Mouse (Mus musculus): ENCODE measurements at regions not wholly inside any gene's neighbourhood (a gene's known extent, or its start where the extent isn't known, plus 50 kb on each side); places are given as distances from the start of the nearest gene placed in this dataset.

DNA sequence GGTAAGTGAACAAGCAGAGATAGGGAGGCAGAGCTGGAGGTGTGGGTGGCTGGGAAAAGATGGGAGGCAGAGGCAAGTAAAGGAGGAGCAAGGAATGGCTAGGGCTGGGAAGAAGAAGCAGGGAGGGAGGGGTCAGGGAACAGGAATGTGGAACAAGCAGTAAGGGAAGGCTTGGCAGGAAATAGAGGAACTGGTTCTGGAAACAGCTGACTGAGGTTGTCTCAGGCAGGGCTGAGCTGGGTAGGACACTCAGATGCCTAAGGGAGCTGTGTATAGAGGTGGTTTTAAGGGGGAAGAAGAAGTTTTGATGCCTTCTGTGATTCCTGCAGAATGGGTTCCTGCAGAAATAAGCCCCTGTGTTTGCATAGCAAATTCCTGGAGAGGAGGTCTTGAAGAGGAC, 92.7 kb downstream of the Nucb2 start:
- no peak for ATAC-seq (ENCODE audit: insufficient number of reproducible peaks, low FRiP score, low TSS enrichment, low read depth)
- Histone ChIP-seq H3K4me2 (replicated peaks) (no peak overlapping the region), H3K36me3 (no peaks in the 10 kb centered on the region), H3K27me3 (no peaks in the 10 kb centered on the region), H3K9me3 (replicated peaks) (no peaks in the 10 kb centered on the region), H3K4me3 (replicated peaks) (no peak overlapping the region), H3K4me1 (no peaks in the 10 kb centered on the region), H3K9ac (no peak overlapping the region), H3K27ac (replicated peaks) (no peak overlapping the region)

DNA sequence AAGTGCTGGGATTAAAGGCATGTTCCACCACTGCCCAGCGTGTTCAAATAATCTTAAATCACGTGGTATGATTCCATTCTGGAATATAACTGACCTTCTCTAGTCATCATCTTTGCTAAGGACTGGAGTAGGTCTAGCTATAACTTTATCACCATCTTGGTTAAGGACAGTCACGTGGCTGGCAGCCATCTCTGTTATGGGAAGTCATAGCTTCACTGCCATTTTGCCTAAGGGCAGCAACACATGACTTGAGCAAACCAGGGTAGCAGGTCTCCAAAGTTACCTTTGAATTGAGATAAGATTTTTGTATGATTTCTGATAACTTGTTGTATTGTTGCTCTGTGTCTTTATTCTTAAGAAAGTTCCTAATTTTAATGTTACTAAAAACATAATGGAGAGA, 96.2 kb downstream of the Nucb2 start:
- Histone ChIP-seq H3K9ac (no peak overlapping the region), H3K27ac (replicated peaks) (no peak overlapping the region), H3K9me3 (replicated peaks) (no peaks in the 10 kb centered on the region), H3K4me3 (replicated peaks) (no peak overlapping the region), H3K27me3 (no peaks in the 10 kb centered on the region), H3K4me2 (replicated peaks) (no peak overlapping the region), H3K4me1 (no peaks in the 10 kb centered on the region), H3K36me3 (no peaks in the 10 kb centered on the region)
- no peak for ATAC-seq (ENCODE audit: insufficient number of reproducible peaks, low FRiP score, low TSS enrichment, low read depth)
- 85% methylated on average over 3 of the region's 3 CpGs for WGBS

DNA sequence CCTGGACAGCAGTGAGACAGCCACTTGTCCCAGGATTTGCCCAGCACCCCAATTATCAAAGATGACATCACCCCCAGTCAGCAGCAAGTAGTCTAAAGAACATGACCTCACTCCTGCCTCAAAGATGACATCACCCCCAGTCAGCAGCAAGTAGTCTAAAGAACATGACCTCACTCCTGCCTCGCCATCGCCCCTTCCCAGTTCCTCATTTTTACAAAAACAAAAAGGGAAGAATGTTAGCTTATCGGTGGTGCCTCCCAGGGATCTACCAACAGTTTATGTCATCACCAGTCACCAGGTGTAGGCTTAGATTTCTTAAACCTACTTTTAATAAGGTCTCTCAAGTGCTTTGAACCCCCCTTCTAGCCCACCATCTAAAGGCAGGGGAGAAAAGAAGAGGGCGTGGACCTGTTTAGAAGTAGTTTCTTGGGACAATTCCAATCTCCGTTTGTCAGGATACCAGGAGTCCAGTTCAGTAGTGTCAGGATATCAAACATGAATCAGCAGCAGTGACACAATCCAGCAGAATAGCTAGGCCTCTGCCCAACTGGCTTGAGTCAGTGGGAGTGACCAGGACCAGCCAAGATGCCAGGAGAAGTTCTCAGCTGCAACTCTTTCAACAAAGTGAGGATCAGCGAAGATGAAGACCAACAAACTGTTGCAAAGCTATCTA, 99.1 kb downstream of the Nucb2 start:
- 78% methylated on average over 6 of the region's 6 CpGs for WGBS
- Histone ChIP-seq H3K27me3 (no peaks in the 10 kb centered on the region), H3K9ac (no peak overlapping the region), H3K4me2 (replicated peaks) (no peak overlapping the region), H3K9me3 (replicated peaks) (no peaks in the 10 kb centered on the region), H3K36me3 (no peaks in the 10 kb centered on the region), H3K27ac (replicated peaks) (no peak overlapping the region), H3K4me3 (replicated peaks) (no peak overlapping the region), H3K4me1 (peaks cover 6% of the 10 kb centered on the region)
- no peak for ATAC-seq (ENCODE audit: insufficient number of reproducible peaks, low FRiP score, low TSS enrichment, low read depth)

DNA sequence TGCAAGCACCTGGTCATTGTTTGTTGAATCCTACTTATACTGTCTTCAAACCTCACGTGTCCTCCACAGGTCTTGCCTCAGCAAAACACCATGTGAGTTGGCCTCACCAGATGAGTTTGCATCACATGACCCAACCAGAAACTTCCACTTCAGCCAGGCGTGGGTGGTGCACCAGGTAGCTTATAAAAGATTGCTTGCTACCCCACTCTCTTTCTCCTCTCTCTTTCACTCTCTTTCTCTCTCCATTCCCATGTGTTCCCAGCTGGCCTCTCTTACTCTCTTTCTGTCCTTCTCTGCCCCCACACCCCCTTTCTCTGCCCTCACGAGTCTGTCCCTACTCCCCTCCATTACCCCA, 99.6 kb downstream of the Nucb2 start:
- no peak overlapping the region for H3K9ac ChIP-seq
- no peak for ATAC-seq (ENCODE audit: insufficient number of reproducible peaks, low FRiP score, low TSS enrichment, low read depth)
- peaks cover 6% of the 10 kb centered on the region for H3K4me1 ChIP-seq
- H3K36me3 ChIP-seq = no peaks in the 10 kb centered on the region
- no peaks in the 10 kb centered on the region for H3K27me3 ChIP-seq
- no peak overlapping the region for H3K27ac ChIP-seq (replicated peaks)
- 76% methylated on average over 3 of the region's 3 CpGs for WGBS
- no peaks in the 10 kb centered on the region for H3K9me3 ChIP-seq (replicated peaks)
- H3K4me2 ChIP-seq (replicated peaks) = no peak overlapping the region
- no peak overlapping the region for H3K4me3 ChIP-seq (replicated peaks)

DNA sequence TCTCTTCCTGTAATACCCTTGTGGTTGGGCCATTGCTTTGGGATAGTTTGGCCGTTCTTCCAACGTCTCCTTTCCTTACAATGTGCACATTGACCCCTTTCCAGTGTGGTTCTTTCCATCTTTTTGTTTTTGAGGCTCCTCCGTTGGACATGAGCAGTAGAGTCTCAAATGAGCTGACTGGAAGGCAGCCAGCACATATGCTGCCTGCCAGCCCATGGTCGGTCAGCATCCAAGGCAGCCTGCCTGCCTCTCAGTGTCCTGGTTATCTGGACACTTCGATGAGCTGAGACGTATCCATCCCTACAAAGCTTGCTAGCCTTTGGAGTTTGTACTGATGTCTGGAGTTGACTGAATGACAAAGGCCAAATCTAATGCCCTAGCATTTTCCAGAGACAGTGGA, 102.1 kb downstream of the Nucb2 start:
- no peak overlapping the region for H3K27ac ChIP-seq (replicated peaks)
- H3K36me3 ChIP-seq = no peaks in the 10 kb centered on the region
- H3K4me3 ChIP-seq (replicated peaks) = no peak overlapping the region
- H3K9ac ChIP-seq = no peak overlapping the region
- no peak overlapping the region for H3K4me2 ChIP-seq (replicated peaks)
- WGBS = 80% methylated on average over 6 of the region's 6 CpGs
- H3K27me3 ChIP-seq = no peaks in the 10 kb centered on the region
- peaks cover 6% of the 10 kb centered on the region for H3K4me1 ChIP-seq
- H3K9me3 ChIP-seq (replicated peaks) = no peaks in the 10 kb centered on the region
- ATAC-seq (ENCODE audit: insufficient number of reproducible peaks, low FRiP score, low TSS enrichment, low read depth) = no peak

DNA sequence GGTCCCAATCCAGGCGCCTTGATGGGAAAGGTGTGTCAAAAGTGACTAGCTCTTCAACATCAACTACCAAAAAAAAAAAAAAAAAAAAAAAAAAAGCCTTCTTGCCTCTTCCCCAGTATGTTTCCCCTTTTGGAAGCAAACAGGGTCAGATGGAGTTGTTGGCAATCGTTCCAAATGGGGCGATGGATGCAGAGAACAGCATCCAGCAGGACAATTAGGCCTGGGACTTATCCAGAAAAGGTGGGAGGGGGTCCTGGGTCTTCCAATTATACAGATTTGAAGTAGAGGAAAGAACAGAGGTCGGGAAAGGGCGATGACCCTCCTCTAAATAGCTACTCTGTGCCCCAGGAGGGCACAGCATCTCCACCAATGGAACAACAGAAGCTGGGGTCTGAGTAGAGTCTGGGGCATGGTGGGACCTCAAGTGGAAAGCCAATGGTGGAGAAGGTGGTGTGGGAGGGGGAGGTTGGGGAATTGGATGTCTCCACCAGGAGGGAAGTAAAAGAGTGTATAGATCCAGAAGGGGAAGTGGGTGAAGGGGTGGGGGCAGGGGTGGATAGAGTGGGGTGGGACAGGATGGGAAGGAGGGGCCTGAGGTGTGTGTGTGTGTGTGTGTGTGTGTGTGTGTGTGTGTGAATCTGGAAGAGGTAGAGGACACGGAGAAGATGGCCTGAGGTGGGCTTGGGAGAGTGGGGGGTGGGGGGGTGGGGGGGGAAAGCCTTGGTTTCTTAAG, 102.7 kb downstream of the Nucb2 start:
- no peak for ATAC-seq (ENCODE audit: insufficient number of reproducible peaks, low FRiP score, low TSS enrichment, low read depth)
- H3K9ac ChIP-seq = no peak overlapping the region
- H3K27ac ChIP-seq (replicated peaks) = no peak overlapping the region
- peaks cover 6% of the 10 kb centered on the region for H3K4me1 ChIP-seq
- whole genome bisulfite sequencing = 62% methylated on average over 6 of the region's 6 CpGs
- no peak overlapping the region for H3K4me2 ChIP-seq (replicated peaks)
- no peaks in the 10 kb centered on the region for H3K27me3 ChIP-seq
- H3K4me3 ChIP-seq (replicated peaks) = no peak overlapping the region
- H3K36me3 ChIP-seq = no peaks in the 10 kb centered on the region
- no peaks in the 10 kb centered on the region for H3K9me3 ChIP-seq (replicated peaks)

DNA sequence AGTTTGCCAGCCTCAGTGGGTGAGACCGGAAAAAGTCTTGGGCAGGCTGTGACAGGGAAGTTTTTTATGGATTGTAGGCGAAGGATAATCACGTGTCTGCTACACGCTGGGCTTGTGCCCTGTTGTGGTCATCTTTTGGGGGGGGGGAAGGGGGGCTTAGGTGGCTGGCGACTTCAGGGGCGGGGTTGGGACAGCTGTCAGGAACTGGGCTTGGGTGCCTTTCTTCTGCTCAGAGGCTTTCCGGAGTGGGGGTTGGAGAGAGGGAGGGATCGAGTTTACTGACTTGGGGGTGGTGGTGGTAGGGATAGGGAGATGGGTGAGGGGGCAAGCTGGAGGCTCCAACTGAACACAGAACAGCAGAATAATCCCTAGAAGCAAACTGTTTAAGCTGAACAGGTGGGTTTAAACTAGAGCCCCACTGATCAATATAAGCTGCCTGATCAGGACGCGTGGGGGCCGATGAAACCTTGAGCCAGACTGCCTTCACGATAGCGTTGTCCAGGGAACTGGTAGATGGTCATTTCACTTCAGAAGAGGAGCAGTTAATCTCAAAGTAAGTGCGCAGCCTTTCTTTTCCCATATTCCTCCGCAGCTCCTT, 103.6 kb downstream of the Nucb2 start:
- 0 out of 2 replicates have a peak overlapping the region, but pooled peaks have one; percentile 4 for H3K9ac ChIP-seq
- 4% methylated on average over 15 of the region's 15 CpGs for WGBS
- ATAC-seq (ENCODE audit: insufficient number of reproducible peaks, low FRiP score, low TSS enrichment, low read depth) = peak; percentile 56; the same call in 1 of the 2 replicates
- H3K4me1 ChIP-seq = peaks cover 6% of the 10 kb centered on the region
- no peaks in the 10 kb centered on the region for H3K9me3 ChIP-seq (replicated peaks)
- H3K4me2 ChIP-seq (replicated peaks) = peak overlapping the region; percentile 58
- no peaks in the 10 kb centered on the region for H3K36me3 ChIP-seq
- H3K27ac ChIP-seq (replicated peaks) = no peak overlapping the region
- H3K27me3 ChIP-seq = no peaks in the 10 kb centered on the region
- H3K4me3 ChIP-seq (replicated peaks) = peak overlapping the region; percentile 32

DNA sequence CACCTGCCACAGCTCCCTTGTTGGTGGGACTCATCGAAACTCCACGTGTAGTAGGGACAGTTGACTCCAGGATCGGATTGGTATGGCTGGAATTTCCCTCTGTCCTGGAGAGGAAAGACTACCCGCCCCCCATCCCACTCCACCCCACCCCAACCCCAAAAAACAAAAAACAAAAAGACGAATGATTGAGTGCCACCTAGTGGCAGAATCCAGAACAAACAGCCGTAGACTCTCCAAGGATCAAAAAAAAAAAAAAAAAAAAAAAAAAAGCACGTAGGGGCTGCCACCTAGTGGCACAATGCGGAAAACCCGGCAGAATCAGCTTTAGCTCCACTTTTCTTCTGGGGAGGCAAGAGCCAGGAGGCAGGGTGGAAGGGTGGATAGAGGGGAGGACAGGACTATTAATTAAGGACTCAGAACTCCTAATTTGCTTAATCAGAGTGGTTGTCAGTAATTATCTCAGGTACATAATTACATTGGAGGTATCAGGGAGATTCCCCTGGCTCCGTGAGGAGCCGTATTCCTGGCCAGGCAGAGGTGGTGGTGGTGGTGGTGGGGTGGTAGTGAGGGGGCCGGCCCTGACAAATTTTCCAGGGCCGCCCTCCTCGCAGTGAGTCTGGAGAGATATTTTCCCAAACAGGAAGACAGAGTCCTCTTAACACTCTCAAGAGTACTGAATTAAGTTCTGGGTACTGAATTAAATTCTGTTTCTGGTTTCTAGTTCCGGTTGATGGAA, 104.3 kb downstream of the Nucb2 start:
- H3K9me3 ChIP-seq (replicated peaks) = no peaks in the 10 kb centered on the region
- no peak overlapping the region for H3K27ac ChIP-seq (replicated peaks)
- H3K36me3 ChIP-seq = no peaks in the 10 kb centered on the region
- WGBS = 26% methylated on average over 15 of the region's 15 CpGs
- peak; percentile 22; the same call in 1 of the 2 replicates for ATAC-seq (ENCODE audit: insufficient number of reproducible peaks, low FRiP score, low TSS enrichment, low read depth)
- H3K4me2 ChIP-seq (replicated peaks) = peak overlapping the region; percentile 58
- H3K4me3 ChIP-seq (replicated peaks) = peak overlapping the region; percentile 32
- H3K27me3 ChIP-seq = no peaks in the 10 kb centered on the region
- 0 out of 2 replicates have a peak overlapping the region, but pooled peaks have one; percentile 4 for H3K9ac ChIP-seq
- H3K4me1 ChIP-seq = peaks cover 6% of the 10 kb centered on the region

DNA sequence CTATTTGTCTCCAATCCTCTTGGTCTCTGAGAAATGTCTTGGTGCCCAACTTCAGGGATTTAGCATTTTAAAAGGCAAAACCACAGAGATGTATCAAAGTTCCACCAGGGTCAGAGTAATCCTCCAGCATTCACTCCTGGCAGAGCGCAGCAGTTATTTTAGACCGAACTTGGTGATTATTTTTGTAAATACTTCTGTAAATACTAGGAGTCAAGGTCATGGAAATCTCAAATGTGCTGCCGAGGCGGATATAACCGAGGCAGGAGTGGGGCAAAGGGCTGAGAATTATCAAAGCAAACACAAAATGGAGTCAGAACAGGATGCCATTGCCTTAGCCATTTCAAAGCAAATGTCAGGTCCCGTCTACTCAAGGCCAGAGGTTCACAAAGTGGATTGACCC, 105.2 kb downstream of the Nucb2 start:
- ATAC-seq (ENCODE audit: insufficient number of reproducible peaks, low FRiP score, low TSS enrichment, low read depth) = no peak
- no peak overlapping the region for H3K9ac ChIP-seq
- 75% methylated on average over 6 of the region's 6 CpGs for WGBS
- no peak overlapping the region for H3K4me3 ChIP-seq (replicated peaks)
- H3K27me3 ChIP-seq = no peaks in the 10 kb centered on the region
- no peaks in the 10 kb centered on the region for H3K36me3 ChIP-seq
- H3K27ac ChIP-seq (replicated peaks) = no peak overlapping the region
- H3K9me3 ChIP-seq (replicated peaks) = no peaks in the 10 kb centered on the region
- H3K4me1 ChIP-seq = peaks cover 6% of the 10 kb centered on the region
- H3K4me2 ChIP-seq (replicated peaks) = no peak overlapping the region

DNA sequence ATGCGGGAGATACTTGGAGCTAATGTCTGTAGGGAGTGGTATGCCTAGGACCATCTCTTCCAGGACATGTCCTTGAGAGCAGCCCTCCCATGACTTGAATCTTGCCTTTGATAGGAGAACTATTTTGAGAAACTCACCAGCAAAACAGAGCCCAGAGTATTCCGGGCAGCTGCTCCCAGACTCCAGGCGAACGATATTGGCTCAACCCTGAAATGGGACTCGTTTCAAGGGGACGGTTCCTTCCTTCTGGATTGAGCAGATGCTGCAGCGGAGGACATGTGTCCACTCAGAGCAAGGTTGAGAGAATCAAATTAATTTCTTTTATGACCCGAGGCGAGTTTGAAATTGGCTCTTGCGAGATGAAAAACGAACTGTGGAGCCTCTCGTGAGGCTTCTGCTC, 105.7 kb downstream of the Nucb2 start:
- Histone ChIP-seq H3K4me1 (peaks cover 6% of the 10 kb centered on the region), H3K9me3 (replicated peaks) (no peaks in the 10 kb centered on the region), H3K36me3 (no peaks in the 10 kb centered on the region), H3K9ac (no peak overlapping the region), H3K4me2 (replicated peaks) (no peak overlapping the region), H3K27ac (replicated peaks) (no peak overlapping the region), H3K27me3 (no peaks in the 10 kb centered on the region), H3K4me3 (replicated peaks) (no peak overlapping the region)
- ATAC-seq (ENCODE audit: insufficient number of reproducible peaks, low FRiP score, low TSS enrichment, low read depth) = no peak
- WGBS = 79% methylated on average over 12 of the region's 12 CpGs

DNA sequence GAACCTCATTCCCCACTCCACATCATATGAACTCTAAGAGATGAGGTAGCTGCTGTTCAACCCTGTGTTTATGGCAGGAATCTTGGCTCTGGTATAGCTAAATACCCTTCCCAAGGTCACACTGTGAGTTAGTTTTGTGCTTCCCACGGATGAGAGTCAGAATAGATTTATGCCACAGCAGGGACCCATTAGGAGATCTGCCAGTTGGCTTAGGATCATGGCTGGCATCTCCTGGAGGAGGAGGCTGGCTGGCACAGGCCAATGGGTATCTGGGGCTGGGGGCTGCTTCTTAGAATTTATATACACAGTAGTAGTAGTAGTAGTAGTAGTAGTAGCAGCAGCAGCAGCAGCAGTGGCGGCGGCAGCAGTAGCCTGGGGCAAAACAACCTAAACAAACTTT, 111.8 kb downstream of the Nucb2 start:
- WGBS = 27% methylated on average over 3 of the region's 3 CpGs
- H3K4me3 ChIP-seq (replicated peaks) = no peak overlapping the region
- no peaks in the 10 kb centered on the region for H3K4me1 ChIP-seq
- H3K27ac ChIP-seq (replicated peaks) = no peak overlapping the region
- no peak for ATAC-seq (ENCODE audit: insufficient number of reproducible peaks, low FRiP score, low TSS enrichment, low read depth)
- H3K9me3 ChIP-seq (replicated peaks) = no peaks in the 10 kb centered on the region
- H3K9ac ChIP-seq = no peak overlapping the region
- no peaks in the 10 kb centered on the region for H3K27me3 ChIP-seq
- H3K4me2 ChIP-seq (replicated peaks) = no peak overlapping the region
- H3K36me3 ChIP-seq = no peaks in the 10 kb centered on the region

Measured in embryonic facial prominence, embryonic 15.5 days (tissue).